Mouse (Mus musculus) thymus, adult 2 months (tissue): Measurements from ENCODE around the gene Gm20696. TPM values are rescaled to one million over a fixed set of nuclear protein-coding genes. Genes with fewer than 3 reads are reported as not detected.

Experiments used
- DNase-seq: peaks from one replicate; pipeline ENCODE4 v3.0.0; 2021
- H3K27ac ChIP-seq: fragments of 200-500 bp; 2 replicates; pipeline ENCODE4 v1.5.1; 2012; ENCODE audit warnings: low read length, control low read depth; ENCODE audit not compliant: control insufficient read depth, insufficient read depth
- H3K27me3 ChIP-seq: fragments of 200-500 bp; 2 replicates; pipeline ENCODE4 v1.6.1; 2012; ENCODE audit warnings: mild to moderate bottlenecking, low read length, moderate library complexity, mixed read lengths; ENCODE audit not compliant: control insufficient read depth, insufficient read depth
- H3K36me3 ChIP-seq: fragments of 200-500 bp; 2 replicates; pipeline ENCODE4 v1.6.1; 2012; ENCODE audit warnings: mild to moderate bottlenecking, low read length, moderate library complexity; ENCODE audit not compliant: control insufficient read depth, insufficient read depth
- H3K4me1 ChIP-seq: fragments of 200-500 bp; replicated peaks from 2 replicates; pipeline ENCODE4 v1.6.1; 2012; ENCODE audit warnings: low read length; ENCODE audit not compliant: control insufficient read depth, insufficient read depth
- H3K4me3 ChIP-seq: fragments of 200-500 bp; 2 replicates; pipeline ENCODE4 v1.5.1; 2012; ENCODE audit warnings: mild to moderate bottlenecking, low read length, control low read depth, moderate library complexity; ENCODE audit not compliant: control insufficient read depth, insufficient read depth
- CTCF ChIP-seq: fragments of 200-500 bp; IDR thresholded peaks from 2 replicates; pipeline ENCODE4 v1.5.1; 2012; ENCODE audit warnings: mild to moderate bottlenecking, control low read depth, low read length, moderate library complexity, borderline replicate concordance; ENCODE audit not compliant: control insufficient read depth, poor library complexity, insufficient read depth; ENCODE audit errors: extremely low read depth
- POLR2A ChIP-seq: fragments of 200-500 bp; IDR thresholded peaks from 2 replicates; pipeline ENCODE4 v1.6.1; 2012; ENCODE audit warnings: mild to moderate bottlenecking, low read length, control low read depth, moderate library complexity; ENCODE audit not compliant: control insufficient read depth, poor library complexity, insufficient read depth; ENCODE audit errors: extremely low read depth
- WGBS: fragments of 180-500 bp; shearing (Covaris S2); methylation state at CpG from one replicate; pipeline ENCODE4 v1.1.7; 2018; 5-methylcytosine and 5-hydroxymethylcytosine counted together
- polyA plus RNA-seq: library from polyadenylated mRNA; depleted of rRNA; stranded (reverse); fragments of >200 nt; gene quantifications from 2 replicates; pipeline ENCODE4 v1.2.3, GENCODE M21; 2012

Gm20696 gene
- polyA plus RNA-seq, 1 experiment, result 3.3 TPM

- H3K4me1 ChIP-seq, result no peaks in the 10 kb centered on the region
- H3K27ac ChIP-seq, result no peak overlapping the region
- no peaks in the 10 kb centered on the region for H3K36me3 ChIP-seq
- H3K27me3 ChIP-seq, result no peaks in the 10 kb centered on the region
- no peak overlapping the region for H3K4me3 ChIP-seq
- 88% methylated on average over 6 of the region's 6 CpGs for WGBS
- TF ChIP-seq CTCF (no peak), POLR2A (no peak)
- no peak for DNase-seq
Measured at GRCm38 (mm10) chr6:99545437-99545836, 121.2 kb downstream of the Gm20696 start.

- no peak for DNase-seq
- H3K27ac ChIP-seq, result no peak overlapping the region
- H3K4me3 ChIP-seq, result no peak overlapping the region
- no peaks in the 10 kb centered on the region for H3K27me3 ChIP-seq
- no peaks in the 10 kb centered on the region for H3K36me3 ChIP-seq
- 91% methylated on average over 3 of the region's 3 CpGs for WGBS
- no peaks in the 10 kb centered on the region; the same call in 1 of the 2 replicates for H3K4me1 ChIP-seq
- no peak for TF ChIP-seq CTCF
- TF ChIP-seq POLR2A, result no peak
Measured at GRCm38 (mm10) chr6:99541105-99541504, 125.5 kb downstream of the Gm20696 start.

- WGBS, result 79% methylated on average over 6 of the region's 6 CpGs
- TF ChIP-seq POLR2A (no peak), CTCF (no peak)
- Histone ChIP-seq H3K36me3 (no peaks in the 10 kb centered on the region), H3K27ac (no peak overlapping the region), H3K4me3 (no peak overlapping the region), H3K4me1 (no peaks in the 10 kb centered on the region; the same call in 1 of the 2 replicates), H3K27me3 (no peaks in the 10 kb centered on the region)
- no peak for DNase-seq
Measured at GRCm38 (mm10) chr6:99540653-99541052, 125.9 kb downstream of the Gm20696 start.

GRCm38 (mm10) chr6:99540146-99540545, 126.5 kb downstream of the Gm20696 start:
- Histone ChIP-seq H3K27ac (no peak overlapping the region), H3K4me3 (no peak overlapping the region), H3K36me3 (no peaks in the 10 kb centered on the region), H3K27me3 (no peaks in the 10 kb centered on the region), H3K4me1 (no peaks in the 10 kb centered on the region; the same call in 1 of the 2 replicates)
- 85% methylated on average over 5 of the region's 5 CpGs for WGBS
- no peak for DNase-seq
- TF ChIP-seq CTCF, result no peak
- TF ChIP-seq POLR2A, result no peak

GRCm38 (mm10) chr6:99538194-99538941, 128.2 kb downstream of the Gm20696 start:
- H3K4me3 ChIP-seq, result no peak overlapping the region
- H3K27ac ChIP-seq, result no peak overlapping the region
- H3K4me1 ChIP-seq, result no peaks in the 10 kb centered on the region; the same call in 1 of the 2 replicates
- H3K27me3 ChIP-seq, result no peaks in the 10 kb centered on the region
- DNase-seq, result no peak
- no peaks in the 10 kb centered on the region for H3K36me3 ChIP-seq
- no peak for TF ChIP-seq CTCF
- TF ChIP-seq POLR2A, result no peak
- WGBS, result 97% methylated on average over 17 of the region's 17 CpGs

GRCm38 (mm10) chr6:99534211-99534745, 132.3 kb downstream of the Gm20696 start:
- WGBS, result 90% methylated on average over 5 of the region's 5 CpGs
- Histone ChIP-seq H3K4me1 (no peaks in the 10 kb centered on the region), H3K27ac (no peak overlapping the region), H3K27me3 (no peaks in the 10 kb centered on the region), H3K4me3 (no peak overlapping the region), H3K36me3 (no peaks in the 10 kb centered on the region)
- DNase-seq, result no peak
- TF ChIP-seq POLR2A (no peak), CTCF (no peak)
